Mouse (Mus musculus) adrenal gland, postnatal 36 days (tissue): ENCODE measurements around the gene Atg13. TPM values are rescaled to one million over a fixed set of nuclear protein-coding genes. Genes with fewer than 3 reads are reported as not detected.

Source experiments
- DNase-seq, 2 experiments: peaks; one replicate each; pipeline ENCODE4 v3.0.0; 2021; ENCODE audit warnings: mixed read lengths in 1 of 2
- total RNA-seq, 2 experiments: library from RNA; stranded (reverse); gene quantifications; 2 replicates each; pipeline ENCODE4 v1.2.3; 2021

Atg13 gene
- total RNA-seq, 2 experiments from 2014 or later, result 47.8 to 82.8 TPM

- DNase-seq, result no peak
Observed at GRCm38 (mm10) chr2:91649152-91649551, 61.2 kb downstream of the Atg13 start.

- peak; percentile 38 to 66 for DNase-seq
Observed at GRCm38 (mm10) chr2:91646733-91647132, 63.6 kb downstream of the Atg13 start.

- DNase-seq, result no peak
Observed at GRCm38 (mm10) chr2:91645811-91646210, 64.6 kb downstream of the Atg13 start.

GRCm38 (mm10) chr2:91645354-91645753 is 65.0 kb downstream of the Atg13 start:
- DNase-seq, result no peak

- no peak for DNase-seq
Observed at GRCm38 (mm10) chr2:91644021-91644420, 66.4 kb downstream of the Atg13 start.

GRCm38 (mm10) chr2:91642825-91643415 is 67.5 kb downstream of the Atg13 start:
- DNase-seq, result no peak

- DNase-seq, result no peak
Observed at GRCm38 (mm10) chr2:91638931-91639330, 71.4 kb downstream of the Atg13 start.

- no peak for DNase-seq
Observed at GRCm38 (mm10) chr2:91636727-91637338, 73.5 kb downstream of the Atg13 start.

GRCm38 (mm10) chr2:91636229-91636628 is 74.1 kb downstream of the Atg13 start, which contains the start of gene F2:
TSS of gene F2 (minus strand) at chr2:91636414.
- DNase-seq, result no peak

- DNase-seq, result no peak
Observed at GRCm38 (mm10) chr2:91635486-91635885, 74.9 kb downstream of the Atg13 start.

- no peak for DNase-seq
Observed at GRCm38 (mm10) chr2:91634841-91635240, 75.5 kb downstream of the Atg13 start.

GRCm38 (mm10) chr2:91633334-91633977 is 76.9 kb downstream of the Atg13 start:
- DNase-seq, result no peak

- DNase-seq, result no peak
Observed at GRCm38 (mm10) chr2:91632316-91632715, 78.1 kb downstream of the Atg13 start.

- DNase-seq, result peak in 1 of 2 experiments; percentile 43
Observed at GRCm38 (mm10) chr2:91631826-91632225, 78.5 kb downstream of the Atg13 start.

- peak; percentile 38 to 45 for DNase-seq
Observed at GRCm38 (mm10) chr2:91630384-91630783, 80.0 kb downstream of the Atg13 start.

GRCm38 (mm10) chr2:91629682-91630081 is 80.7 kb downstream of the Atg13 start:
- peak; percentile 48 to 56 for DNase-seq

GRCm38 (mm10) chr2:91628171-91628570 is 82.2 kb downstream of the Atg13 start:
- DNase-seq, result no peak

- no peak for DNase-seq
Observed at GRCm38 (mm10) chr2:91627486-91627885, 82.9 kb downstream of the Atg13 start.

Other genes starting within 250 kb of the Atg13 start
- 10 to 100 TPM; 46.8 to 47.7 TPM for gene Ckap5, start 183.8 kb downstream of the Atg13 start, total RNA-seq
- gene F2, start 74.2 kb downstream of the Atg13 start, total RNA-seq, result 1 to 10 TPM in 1 of 2 experiments, under 1 TPM in 1; 0.20 to 1.1 TPM
- 10 to 100 TPM in 1 of 2 experiments, 1 to 10 TPM in 1; 9.7 to 11.6 TPM for gene Zfp408, start 60.8 kb downstream of the Atg13 start, total RNA-seq
- 10 to 100 TPM; 63.7 to 68.4 TPM for gene Arhgap1, start 60.7 kb downstream of the Atg13 start, total RNA-seq
- gene Harbi1, start 276 bp upstream of the Atg13 start, total RNA-seq, result 10 to 100 TPM in 1 of 2 experiments, 1 to 10 TPM in 1; 9.0 to 14.9 TPM
- gene Ambra1, start 19.6 kb upstream of the Atg13 start, total RNA-seq, result 10 to 100 TPM; 34.4 to 35.5 TPM
- gene Chrm4, start 216.7 kb upstream of the Atg13 start, total RNA-seq, result 1 to 10 TPM; 2.7 to 2.9 TPM
- gene Mdk, start 221.7 kb upstream of the Atg13 start, total RNA-seq, result 10 to 100 TPM in 1 of 2 experiments, 1 to 10 TPM in 1; 6.7 to 11.6 TPM
- not detected for gene Gm9821, start 235.1 kb upstream of the Atg13 start, total RNA-seq